Mouse (Mus musculus) cerebellum, postnatal 10 days (tissue): ENCODE data around the gene Recql5.

Experiments
- DNase-seq, 2 experiments: peaks; one replicate each; pipeline ENCODE4 v3.0.0; 2021; ENCODE audit warnings: mixed read lengths in 2 of 2

Gene Recql5

DNA sequence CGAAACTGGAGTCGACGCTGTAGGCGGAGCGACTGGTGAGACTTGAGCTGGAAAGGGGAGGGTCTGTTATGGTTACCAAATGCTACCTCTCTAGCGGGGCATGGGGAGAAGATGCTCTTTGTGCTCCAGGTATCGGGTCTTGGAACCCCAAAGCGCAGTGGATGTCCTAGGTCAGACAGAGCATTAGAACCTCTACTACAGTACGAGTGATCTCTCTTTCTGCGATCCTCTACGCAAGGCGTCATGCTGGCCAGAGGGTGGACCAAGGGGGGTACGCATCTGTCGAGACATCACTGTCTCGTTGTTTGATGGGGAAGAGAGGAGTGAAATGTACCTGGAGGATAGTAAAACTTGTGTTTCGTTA is 452 bp upstream of the Recql5 start:
- DNase-seq: no peak

DNA sequence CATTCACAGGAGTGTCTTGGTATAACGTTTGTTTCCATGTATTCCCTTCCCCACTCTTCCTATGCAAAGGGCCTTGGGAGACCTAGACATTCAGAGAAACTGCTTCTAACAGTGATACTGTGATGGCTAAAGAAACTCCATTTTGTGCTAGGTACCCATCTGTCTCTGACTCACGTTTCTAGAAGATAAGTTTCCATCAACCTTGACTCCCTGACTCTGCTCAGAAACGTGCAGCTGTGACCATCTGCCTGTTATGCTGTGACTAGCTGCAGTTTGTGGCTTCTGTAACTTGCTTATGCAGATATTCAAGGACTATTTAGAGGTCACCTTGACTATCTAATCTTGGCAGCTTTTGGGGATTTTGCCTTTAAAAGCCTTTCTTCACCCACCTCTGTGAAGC is 2.0 kb downstream of the Recql5 start:
- no peak for DNase-seq

DNA sequence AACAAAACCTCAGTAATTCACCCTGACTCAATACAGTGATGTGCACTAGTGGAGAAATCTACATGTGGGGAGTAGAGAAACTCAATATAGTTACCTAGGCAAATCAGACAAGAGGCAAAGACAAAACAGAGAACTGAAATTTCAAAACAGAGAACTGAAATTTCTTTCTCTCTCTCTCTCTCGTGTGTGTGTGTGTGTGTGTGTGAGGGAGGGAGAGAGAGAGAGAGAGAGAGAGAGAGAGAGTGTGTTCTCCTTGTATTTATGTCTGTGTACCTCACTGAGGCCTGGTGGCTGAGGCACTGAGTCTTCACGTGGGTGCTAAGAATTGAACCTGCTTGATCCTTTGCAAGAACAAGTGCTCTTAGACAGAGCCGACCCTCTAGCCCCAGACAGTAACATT is 3.5 kb downstream of the Recql5 start:
- DNase-seq: no peak

DNA sequence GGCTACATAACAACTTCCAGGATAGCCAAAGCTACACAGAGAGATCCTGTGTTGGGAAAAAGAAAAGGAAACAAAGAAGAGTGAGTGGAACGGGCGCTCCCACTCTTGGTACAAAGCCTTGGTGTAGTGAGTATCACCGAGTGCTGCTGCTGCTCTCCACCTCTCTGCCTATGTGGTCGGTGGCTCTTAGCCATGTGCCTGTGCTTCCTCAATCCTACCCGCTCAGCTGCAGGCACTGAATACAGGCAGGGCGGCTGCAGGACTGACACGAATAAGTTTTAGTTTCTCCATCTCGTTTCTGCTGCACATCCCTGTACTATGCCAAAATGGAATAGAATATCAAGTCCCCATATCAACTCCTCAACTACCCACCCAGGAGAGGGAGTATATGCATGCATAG is 4.2 kb downstream of the Recql5 start:
- no peak for DNase-seq

DNA sequence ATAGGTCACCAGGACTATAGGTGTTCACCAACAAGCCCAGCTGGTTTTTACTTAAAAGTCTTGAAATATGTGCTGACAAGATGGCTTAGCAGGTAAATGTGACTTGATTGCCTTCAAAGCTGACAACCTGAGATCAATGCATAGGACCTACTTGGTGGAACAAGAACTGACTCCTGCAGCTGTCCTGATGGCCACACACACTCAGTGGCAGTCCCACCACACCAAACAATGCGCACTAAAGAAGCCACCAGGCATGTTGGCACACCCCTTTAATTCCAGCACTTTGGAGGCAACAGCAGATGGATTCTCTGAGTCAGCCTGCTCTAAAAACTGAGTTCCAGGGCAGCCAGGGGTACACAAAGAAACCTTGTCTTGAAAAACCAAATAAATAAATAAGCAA is 11.3 kb downstream of the Recql5 start:
- DNase-seq: no peak

DNA sequence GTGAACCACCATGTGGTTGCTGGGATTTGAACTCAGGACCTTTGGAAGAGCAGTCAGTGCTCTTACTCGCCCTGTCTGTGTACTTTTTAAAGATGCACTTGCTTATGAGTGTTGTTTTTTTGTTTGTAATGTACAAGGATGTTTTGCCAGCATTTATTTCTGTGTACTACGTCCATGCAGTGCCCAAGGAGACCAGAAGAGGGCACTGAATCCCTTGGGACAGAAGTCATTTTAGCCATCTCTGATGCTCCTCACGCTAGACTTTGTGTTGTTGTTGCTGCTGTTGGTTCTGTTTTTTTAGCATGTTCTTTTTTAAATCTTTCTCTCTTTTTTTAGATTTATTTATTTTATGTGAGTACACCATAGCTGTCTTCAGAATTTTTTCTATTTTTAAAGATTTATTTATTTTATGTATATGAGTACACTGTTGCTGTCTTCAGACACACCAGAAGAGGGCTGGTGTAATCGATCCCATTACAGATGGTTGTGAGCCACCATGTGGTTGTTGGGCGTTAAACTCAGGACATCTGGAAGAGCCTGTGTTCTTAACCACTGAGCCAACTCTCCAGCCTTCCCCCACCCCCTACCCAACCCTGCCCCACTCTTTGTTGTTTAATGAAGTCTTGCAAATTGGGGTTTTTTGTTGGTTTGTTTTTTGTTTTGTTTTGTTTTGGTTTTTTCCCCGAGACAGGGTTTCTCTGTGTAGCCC is 13.0 kb downstream of the Recql5 start:
- DNase-seq: peak; percentile 75 to 80

DNA sequence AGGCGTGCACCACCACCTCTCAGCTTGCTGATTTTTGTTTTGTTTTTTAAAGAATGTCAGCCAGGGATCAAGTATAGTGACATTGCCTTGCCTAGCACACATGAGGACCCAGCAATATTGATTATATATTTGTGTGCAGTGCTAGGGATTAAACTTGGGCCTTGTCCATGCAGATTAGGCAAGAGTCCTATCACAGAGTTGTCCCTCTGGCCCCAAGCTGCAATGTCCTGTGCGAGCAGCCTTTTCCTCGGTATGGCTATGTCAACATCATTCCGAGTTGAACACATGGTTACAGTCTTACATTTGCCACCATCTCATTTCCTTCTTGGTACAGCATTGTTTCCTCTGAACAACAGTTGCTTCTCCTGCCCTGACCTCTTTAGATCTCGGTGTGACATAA is 14.2 kb downstream of the Recql5 start:
- DNase-seq: no peak

DNA sequence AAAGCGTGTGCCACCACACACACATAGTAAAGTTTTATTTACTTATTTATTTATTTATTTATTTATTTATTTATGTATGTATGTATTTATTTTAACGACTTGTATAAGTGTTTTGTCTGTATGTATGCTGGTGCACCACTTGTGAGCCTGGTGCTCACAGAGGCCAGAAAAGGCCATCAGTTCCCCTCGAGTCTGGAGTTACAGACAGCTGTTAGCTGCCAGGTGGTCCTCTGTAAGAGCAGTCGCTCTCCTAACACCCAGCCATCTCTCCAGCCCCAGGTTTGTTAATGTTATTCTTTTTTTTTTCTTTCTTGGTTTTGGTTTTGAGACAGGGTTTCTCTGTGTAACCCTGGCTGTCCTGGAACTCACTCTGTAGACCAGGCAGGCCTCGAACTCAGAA is 14.6 kb downstream of the Recql5 start:
- no peak for DNase-seq

DNA sequence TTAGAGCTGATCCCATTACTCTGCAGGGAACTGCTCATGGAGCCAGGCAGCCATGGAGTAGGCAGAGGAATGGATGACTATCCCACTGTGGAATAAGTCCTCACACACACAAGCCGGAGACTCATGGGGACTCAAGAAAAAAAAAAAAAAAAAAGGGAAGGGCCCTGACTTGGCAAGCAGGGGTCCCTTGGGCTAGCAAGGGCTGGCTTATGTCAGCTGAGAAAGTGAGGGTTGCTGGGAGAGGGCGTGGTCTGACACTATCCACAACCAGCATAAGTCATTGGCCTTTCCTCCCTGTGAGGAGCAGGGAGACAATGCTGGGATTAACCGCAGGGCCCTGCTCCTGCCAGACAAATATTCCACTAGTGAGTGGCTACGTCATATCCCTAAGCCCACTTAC is 16.7 kb downstream of the Recql5 start:
- no peak for DNase-seq

DNA sequence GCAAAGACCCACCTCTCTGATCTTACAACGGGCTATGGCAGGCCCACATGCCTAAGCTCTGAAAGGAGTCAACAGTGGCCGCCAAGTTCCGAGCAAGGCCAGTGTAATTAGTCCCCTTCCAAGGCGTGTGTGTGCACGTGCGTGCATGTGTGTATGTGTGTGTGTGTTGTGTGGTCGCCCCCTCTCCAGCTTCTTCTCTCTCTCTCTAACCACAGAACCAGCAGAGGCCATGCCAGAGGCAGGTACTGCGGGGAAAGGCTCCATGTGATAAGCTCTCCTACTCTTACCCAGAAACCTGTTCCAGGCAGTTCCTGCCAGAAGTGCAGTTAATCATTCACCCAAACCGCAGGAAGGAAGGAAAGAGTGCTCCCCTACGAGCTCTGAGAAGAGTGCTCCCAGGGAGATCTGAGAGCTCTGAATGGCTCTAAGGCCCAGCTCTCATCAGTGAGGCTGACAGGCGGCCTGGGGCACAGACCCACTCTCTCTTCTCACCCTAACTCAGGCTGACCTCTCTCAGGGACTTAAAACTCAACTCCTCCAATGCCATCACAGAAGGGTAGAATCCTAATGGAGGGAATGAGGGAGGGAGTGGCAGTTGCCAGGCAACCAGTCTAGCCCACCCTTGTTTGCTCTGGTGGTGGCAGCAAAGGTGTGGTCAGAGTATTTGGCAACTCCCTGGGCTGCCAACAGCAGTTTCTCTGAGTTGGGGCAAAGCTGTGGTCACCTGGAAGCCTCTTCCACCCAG is 21.5 kb downstream of the Recql5 start, which contains the start of gene Smim6:
Gene Smim6 (plus strand): TSS at position 386 of the 745 bp plus-strand sequence.
- no peak for DNase-seq

DNA sequence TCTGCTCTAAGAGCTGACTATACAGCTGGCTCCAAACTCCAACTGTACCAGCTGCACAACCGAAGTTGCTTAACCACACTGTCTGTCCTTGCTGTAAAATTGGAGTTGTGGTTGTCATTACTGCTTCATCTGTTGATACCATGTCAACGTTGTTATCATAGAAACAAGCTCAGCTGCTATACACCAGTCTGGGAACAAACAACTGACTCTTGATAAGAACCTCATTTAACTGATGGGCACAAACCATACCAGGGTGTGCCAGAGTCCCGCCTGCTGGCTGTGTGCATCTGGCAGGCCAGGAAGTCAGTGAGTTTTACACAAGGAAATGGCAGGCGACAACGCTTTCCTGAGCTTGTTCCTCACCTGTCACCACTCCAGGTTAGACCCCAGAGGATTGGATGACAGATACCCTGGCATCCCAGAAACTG is 22.1 kb downstream of the Recql5 start:
- DNase-seq: no peak

DNA sequence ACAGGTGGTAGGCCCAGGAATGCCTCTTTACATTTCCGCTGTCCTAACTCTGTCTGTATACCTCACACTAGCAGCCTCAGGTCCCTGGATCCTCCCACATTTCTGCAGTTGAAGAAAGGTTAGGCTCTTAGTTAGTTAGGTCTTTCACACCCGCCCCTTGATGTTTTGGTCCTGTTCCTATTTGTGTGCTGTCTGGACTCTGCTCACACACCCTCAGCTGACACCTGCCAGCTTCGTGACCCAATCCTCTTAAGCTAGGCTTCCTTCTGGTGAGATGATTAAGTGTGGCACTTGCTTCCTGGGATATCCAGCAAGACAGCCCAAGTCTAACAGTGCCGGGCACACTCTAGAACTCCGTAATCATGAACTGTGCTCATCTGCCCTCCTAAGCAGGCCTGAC is 26.8 kb downstream of the Recql5 start:
- no peak for DNase-seq

DNA sequence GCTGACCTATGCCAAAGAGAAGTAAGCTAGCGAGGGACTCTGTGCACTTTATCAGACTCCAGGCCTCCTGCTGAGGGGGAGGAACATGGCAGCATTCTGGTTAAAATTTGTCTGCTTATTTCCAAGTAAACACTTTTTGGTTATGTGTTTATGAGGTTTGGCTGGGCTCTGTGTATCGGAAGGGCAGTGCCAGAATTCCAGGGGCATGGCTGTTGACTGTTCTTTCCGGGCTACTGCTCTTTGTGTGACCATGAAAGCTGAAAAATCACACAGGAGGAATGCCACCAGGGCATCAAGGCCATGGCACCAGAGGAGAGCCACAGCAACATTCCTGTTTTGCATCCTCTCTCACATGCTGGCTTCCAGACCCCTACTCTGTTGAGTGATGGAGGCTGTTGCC is 27.2 kb downstream of the Recql5 start:
- no peak for DNase-seq

DNA sequence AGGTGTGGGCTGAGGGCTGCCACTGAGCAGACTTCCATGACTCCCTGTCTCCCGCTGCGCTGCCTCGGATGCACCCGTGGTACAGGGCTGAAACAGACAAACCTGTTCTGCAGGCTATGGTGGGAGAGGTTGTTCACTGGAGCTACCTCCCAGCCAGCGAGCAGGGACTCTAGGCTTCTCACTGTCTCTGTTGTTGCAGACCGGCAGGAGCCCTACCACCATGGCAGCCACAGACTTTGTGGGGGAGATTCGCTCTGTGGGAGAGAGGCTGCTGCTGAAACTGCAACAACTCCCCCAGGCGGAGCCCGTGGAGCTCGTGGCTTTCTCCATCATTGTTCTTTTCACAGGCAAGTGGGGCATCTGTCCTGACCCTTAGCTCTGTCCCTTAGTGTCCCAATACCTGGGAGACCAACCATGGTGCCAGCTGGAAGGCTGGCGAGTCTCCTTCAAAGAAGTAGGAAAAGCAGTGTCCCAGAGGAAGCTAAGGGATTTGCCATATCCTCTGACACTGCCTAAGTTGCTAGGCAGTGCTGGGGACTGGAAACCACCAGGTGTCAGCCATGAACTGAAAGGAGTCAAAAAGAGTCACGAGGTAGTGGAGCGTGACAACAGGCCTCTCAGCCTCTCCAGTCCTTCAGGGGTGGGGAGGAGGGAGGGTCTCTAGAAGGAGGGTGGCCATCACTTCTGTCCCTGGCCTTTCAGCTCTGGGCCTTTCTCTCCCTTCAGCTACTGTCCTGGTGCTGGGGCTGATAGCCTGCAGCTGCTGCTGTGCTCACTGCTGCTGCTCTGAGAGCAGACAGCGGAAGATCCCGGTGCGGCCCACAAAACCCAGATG is 28.1 kb downstream of the Recql5 start:
- no peak for DNase-seq

DNA sequence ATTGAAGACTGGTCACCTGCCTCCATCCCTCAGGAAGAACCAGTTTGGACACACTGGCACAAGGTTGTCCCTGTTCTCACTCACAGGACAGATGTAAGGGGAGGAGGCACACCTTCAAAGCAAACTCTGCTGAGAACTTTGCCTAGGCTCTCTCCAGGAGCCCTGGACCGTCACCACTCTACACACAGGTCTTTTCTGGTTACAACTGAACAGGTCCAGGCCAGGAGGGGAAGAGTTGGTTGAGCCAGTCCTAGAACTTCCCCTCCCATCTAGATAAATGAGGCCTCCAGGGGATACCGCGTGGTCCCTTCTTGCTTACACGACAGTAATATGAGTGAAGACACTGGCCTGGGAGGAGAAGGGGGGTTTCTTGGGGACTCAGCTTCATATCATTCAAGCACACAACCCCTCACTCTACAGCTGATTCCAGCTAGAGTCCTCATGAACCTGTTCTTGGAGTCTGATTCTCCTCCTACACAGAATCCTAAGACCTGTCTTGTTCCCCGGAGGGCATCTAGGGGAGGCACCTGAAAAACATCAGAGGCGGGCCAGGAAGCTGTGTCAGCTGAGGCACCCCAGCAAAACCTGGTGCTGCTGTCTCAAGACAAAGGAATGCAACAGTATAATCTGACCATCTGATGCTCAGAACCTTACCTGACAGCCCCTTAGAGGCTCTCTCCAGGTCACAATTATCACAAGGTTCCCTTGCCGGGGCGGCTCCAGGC is 28.9 kb downstream of the Recql5 start:
- no peak for DNase-seq

DNA sequence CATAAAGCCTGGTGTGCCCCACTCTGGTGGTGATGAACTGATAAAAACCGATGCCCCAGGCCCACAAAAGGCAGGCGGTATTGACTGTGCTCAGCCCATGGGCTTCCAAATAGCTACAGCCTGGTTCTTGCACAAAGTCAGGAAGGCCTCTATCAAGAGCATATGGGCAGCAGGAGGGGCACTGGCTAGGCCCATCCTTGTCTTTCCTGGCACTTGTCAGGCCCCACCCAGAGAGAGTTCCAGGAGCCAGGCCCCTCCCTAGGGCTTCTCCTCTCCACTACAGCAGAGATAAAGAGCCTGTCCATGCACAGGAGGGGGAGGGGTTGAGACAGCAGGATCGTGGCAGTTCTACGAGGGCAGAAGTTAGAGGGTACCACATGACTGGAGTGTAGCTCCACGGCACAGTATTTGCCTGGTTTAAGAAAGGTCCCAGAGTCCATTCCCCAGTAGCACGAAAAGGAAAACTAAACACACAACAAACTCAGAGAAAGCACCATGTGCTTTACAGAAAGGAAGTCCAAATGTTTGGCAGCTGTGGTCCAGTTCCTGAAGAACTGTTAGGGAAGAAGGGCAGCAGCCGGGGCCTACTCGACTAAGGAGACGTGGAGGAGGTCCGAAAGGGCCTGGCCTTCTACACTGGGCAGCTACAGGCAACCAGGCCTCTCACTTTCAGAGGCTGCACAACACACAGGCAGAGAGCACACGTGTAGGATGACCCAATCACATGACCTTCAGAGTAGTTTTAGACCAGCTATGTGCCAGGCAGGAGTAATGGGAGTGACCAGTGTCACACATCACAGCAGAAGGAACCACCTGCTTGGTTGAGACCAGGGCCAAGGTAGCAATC is 29.7 kb downstream of the Recql5 start:
- peak in 1 of 2 experiments; percentile 54 for DNase-seq

DNA sequence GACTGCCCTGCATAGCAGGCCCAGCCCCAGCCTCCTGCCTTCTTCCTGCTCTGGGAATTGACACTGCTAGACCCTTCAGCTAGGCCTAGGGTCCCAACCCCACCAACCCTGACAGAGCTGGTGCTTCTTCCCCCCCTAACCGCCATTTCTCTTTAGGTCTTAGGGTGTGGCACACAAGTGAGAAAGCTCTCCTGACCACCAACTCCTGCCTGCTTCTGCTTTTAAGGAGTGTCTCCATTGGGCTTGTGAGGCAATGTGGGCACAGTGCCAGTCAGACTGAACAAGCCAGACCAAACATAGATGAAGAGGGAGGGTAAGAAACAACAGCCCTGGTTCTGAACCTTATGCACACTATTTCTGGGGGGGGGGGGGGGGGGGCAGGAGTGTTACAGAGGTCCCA is 30.4 kb downstream of the Recql5 start:
- DNase-seq: peak in 1 of 2 experiments; percentile 48

DNA sequence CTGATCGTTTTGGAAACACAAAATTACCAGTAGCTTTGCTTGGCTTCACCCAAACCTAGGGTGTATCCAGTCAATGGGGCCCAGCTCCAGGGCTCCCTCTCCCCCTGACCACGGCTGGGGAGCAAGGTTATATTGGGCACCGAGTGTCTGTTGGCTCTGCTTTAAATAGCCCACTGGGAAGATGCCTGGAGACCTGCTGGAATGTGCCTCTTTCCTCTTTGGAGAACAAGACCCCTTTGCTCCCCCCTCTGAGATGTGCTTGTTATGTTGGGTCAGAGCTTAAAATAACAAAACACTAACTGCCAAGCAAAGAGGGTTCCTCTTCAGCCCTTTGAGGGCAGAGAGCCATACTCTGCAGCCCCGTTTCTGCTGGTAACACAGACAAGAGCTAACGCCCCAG is 31.1 kb downstream of the Recql5 start:
- no peak for DNase-seq

DNA sequence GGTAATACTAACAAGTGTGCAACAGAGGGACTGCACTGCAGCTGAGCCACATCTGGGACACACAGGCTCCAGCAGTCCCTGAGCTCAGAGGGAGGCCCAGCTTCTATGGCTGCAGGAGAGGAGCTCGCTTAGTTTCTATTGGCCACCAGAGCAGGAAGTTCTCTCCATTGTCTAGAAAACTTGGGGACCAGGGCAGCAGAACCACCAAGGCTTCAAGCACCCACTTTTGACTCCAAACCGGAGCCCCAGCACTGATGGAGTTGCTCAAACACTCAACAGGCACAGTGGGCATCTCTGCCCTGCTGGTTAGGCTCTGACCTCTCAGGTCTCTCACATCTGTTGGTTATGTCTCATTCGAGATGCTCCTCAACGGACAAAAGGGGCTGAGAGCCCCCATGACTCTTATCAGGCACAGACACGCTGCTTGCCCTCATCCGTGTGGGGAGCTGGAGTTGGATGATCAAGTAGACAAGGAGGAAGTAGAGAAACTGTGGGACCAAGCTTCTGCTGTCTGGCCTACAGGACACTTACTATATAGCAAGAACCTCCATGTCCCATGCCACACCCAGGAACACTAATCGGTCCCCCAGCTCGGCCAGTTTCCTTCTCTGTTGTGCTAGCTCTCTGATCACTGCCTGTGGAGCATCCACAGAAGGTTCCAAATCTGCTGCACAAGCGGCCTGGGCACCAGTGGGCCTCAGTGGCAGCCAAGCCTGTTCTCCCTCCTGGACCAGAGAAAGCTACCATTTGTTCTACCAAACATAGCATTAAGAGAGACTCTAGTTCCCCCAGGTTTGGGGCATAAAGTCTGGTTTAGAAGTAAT is 31.7 kb downstream of the Recql5 start:
- no peak for DNase-seq

DNA sequence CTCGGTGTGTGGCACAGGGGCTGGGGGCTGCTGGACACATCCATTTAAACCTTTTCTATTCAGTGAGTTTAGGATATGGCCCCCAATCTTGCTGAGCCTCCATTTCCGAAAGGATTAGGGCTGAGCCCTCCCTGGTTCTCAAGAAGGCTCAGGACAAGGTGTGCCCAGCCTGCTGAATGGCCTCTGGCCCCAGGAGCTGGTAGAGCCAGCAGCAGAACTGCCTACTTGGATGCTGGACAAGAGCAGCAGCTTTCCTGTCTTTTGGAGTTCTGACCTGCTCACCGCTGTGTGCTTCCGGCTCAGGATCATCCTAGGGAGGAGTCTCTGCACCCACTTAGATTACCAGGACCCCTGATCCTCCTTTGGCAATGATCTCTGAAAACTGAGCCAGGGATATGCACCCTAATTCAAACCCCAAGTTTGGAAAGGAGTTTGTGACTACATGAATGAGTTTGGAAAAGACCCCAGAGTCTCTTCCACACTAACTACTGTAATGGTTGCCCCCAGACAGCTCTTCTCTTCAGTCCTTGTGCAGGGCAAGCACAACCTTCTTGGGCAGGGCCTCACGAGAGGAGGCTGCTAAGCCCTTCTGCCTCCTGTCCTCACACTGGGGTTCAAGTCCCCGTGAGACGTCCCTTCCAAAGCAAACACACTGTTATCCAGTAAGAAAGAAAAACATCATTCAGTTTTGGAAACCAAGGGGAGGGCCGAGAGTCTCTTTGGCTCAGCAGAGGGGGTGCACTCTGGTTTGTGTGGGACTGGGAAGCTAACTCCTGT is 32.5 kb downstream of the Recql5 start:
- DNase-seq: no peak
